Mouse (Mus musculus) neural tube, embryonic 10.5 days (tissue): ENCODE measurements around the gene Krt18.
"Not testable (repeated sequence)": the region's sequence is repeated elsewhere in the genome, so short reads cannot be mapped to it uniquely, and the experiment has no call there.

Experiments
- DNase-seq: peaks from one replicate; pipeline ENCODE4 v3.0.0-alpha.2; 2017; ENCODE audit warnings: low spot score; ENCODE audit errors: extremely low spot score

The Krt18 gene

DNA sequence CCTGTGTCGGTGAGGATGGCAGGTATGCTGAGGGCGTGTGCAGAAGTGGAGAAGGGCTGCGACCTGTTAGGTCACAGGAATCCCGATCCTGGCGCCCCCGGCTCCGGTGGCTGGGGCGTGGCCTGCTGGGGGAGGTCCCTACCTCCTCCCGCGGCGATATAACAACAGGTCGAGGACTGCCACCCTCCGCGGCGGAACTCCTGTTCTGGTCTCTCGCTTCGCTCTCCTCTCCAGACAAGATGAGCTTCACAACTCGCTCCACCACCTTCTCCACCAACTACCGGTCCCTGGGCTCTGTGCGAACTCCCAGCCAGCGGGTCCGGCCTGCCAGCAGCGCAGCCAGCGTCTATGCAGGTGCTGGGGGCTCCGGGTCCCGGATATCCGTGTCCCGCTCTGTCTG is at the start of gene Krt18:
TSS of gene Krt18 (plus strand) at position 141 of the 400 bp plus-strand sequence.
- DNase-seq = no peak

GRCm38 (mm10) chr15:101980849-101981248 is 47.1 kb upstream of the Krt18 start:
- no peak for DNase-seq

- DNase-seq = no peak
Measured at GRCm38 (mm10) chr15:101983315-101983948, 44.5 kb upstream of the Krt18 start.

DNA sequence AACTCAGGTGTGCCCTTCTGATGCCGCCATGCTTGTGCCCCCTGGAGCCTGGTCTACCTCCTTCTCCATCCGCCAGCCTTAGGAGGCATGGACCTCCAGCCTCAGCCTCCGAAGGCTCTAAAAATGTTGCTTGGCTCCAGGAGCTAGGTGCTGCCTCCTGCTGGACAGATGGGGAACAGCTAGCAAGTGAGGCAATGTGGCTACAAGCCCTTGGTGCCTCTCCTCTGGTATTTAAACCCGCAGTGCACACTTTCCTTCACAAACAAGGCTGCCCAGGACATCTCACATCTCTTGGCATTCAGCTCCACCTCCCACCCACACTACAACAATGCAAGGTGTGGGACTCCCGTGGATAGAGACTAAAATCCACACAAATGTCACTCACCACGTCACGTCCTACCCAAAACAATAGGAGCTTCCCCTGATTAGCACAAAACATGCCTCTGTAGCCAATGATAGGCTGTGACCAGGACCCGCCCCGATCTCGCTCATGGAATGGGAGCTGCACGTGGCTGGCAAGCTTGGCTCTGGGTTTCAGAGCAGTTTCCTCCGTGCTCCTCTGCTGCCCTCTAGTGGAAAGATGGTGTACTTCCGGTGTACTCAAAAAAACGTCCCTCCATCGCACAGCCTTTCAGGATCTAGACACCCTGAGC is 43.9 kb upstream of the Krt18 start:
- peak; percentile 96 for DNase-seq

DNA sequence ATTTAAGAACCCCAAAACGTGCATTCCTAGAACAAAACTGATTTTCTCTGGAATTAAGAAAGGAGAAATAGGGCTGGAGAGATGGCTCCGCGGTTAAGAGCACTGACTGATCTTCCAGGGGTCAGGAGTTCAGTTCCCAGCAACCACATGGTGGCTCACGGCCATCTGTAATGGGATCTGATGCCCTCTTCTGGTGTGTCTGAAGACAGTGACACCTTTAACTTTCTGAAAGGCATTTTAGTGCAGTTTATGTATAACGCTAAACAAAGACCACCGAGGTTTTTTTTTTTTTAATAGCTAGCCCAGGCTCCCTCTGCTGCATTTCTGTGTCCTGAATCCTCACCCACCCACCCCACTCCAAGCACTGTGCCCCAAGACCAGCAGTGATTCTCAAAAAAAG is 43.2 kb upstream of the Krt18 start:
- DNase-seq = no peak

GRCm38 (mm10) chr15:101988119-101988518 is 39.9 kb upstream of the Krt18 start:
- peak; percentile 91 for DNase-seq

DNA sequence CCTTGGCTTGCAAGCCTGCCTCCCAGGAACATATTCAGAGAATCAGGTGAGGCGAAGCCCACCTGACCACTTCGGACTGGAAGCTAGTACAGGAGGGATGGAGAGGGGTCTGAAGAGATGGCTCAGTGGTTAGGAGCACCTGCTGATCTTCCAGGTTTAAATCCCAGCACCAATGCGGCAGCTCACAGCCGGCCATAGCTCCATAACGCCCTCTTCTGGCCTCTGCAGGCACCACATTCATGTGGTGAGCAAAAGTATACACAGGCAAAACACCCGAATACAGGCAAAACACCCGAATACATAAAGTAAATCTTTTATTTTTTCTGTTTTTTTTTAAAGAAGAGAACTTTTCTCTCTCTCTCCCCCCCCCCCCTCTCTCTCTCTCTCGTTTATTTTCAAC is 39.3 kb upstream of the Krt18 start:
- no peak for DNase-seq

- no peak for DNase-seq
Measured at GRCm38 (mm10) chr15:101990946-101991345, 37.0 kb upstream of the Krt18 start.

- no peak for DNase-seq
Measured at GRCm38 (mm10) chr15:101994365-101994764, 33.6 kb upstream of the Krt18 start.

DNA sequence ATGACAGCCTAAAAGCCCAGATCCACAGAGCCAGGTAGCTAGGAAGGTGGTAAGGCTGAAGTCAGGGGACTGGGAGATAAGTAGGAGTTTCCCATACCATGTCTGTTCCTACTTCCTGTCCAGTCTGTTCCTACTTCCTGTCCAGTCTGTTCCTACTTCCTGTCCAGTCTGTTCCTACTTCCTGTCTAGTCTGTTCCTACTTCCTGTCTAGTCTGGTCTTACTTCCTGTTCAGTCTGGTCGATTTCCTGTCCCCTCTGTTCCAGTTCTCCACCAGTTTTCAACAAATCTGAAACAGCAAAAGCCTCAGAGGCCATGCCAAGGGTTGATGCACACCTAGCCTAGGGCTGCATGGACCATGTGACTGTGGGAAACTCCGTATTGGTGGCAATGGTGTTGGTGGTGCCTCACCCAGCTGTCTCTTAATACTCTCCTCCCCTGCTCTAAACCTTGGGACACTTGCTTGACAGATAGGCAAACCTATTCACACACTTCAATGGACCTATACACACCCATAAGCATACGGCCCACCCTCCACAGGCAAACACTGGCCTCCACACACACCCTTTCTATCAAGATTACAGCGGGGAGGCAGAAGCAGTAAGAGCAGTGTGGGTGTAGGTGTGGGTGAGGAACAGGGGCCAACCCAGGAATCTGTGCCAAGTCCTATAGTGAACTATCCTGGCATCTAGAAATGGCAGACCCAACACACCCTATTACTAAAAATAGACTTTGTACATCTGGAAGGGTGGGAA is 32.3 kb upstream of the Krt18 start:
- DNase-seq = no peak

DNA sequence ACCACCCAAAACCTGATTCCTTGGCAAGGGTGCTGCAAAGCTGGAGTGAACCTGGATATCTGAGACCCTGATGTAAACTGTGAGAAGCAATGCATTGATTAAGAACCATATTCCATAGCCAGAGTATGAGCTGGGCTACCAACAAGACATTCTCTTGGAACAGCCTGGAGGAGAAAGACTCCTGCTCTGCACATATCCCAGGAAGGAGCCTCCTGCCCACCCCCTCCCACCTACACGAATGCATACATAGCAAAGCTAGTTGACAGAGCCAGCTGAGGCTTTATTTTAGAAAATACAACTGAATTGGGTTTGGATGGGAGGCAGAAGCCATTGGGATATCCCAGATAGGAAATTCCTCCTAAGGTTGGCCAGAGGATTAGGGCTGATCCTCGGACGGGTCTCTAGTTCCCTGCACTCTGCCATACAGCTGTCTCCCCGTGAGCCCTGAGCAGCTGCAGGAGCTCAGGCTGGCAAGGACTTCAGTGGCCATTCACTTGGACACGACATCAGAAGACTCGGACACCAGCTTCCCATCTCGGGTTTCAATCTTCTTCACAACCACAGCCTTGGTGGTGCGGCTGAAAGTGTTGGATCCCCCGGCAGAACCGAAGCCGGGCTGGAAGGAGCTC is 31.4 kb upstream of the Krt18 start:
- DNase-seq = not testable (repeated sequence)

DNA sequence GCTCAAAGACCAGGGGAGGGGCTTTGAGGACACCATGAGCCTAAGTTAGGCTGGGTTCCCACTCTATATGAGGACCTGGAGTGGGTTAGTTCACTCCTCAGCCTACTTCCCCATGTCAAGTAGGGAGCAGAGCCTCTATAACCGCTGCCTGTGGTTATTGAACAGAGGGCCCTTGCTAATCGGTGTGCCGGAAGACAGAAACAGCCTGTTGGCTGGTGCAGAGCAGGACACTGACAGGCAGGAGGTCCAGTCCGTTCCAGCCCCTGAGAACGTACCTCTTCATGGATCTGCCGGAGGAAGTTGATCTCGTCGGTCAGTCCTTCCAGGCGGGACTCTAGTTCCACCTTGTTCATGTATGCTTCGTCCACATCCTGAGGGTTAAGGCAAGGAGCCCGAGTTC is 28.8 kb upstream of the Krt18 start:
- no peak for DNase-seq

DNA sequence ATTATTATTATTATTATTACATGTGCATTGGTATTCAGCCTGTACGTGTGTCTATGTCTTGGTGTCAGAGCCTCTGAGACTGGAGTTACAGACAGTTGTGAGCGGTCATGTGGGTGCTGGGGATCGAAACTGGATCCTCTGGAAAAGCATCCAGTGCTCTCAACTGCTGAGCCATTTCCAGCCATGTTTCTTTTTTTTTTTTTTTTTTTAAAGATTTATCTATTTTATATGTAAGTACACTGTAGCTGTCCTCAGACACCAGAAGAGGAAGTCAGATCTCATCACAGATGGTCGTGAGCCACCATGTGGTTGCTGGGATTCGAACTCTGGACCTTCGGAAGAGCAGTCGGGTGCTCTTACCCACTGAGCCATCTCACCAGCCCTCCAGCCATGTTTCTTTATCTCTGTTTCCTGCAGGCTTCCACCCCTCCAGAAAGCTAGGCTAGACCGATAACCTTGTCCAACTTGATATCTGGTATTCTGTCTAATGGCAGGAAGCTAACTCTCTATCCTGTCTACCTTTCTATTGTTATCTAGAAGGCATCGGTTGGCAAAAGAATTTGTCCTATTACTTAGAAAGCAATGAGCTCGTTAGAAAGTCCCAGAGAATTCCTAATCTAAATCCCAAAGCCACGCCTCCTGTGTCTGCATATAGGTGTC is 28.2 kb upstream of the Krt18 start:
- no peak for DNase-seq

DNA sequence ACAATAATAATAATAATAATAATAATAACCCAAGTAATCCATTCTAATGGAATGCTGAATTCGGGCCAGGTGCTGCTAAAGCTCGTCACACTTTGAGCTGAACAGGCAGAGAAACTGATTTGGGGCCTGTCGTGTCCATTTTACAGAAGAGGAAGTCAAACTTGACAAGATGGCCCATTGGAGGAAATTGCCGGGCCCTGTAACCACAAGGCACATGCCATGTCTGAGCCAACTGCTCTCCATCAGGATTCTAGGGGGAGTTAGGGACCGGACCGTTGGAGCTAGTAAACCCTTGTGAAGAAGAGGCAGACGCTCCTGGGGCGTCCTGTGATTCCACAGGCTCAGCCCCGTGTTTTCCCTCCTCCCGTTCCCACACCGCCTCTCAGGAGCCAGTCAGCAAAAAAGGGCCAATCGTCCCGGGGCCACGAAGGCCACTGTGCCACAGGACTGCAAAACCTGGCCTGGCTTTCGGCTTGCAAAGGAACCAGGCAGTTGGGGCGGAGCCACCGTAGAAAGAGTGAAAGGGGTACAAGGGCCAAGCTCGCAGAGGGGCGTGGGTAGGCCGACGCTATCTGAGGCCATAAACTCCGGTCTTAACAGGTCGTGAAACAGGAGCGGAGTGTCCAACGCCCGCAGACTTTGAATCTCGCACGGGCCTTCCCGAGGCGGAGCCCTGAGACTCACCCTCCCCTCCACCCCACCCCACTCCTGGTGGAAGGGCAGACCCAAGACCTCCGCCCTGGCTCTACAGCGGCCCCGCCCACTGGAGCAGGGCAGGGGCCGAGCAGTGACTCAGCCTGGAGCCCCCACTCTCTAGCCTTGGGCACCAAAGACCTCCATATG is 25.1 kb upstream of the Krt18 start:
- peak; percentile 82 for DNase-seq

DNA sequence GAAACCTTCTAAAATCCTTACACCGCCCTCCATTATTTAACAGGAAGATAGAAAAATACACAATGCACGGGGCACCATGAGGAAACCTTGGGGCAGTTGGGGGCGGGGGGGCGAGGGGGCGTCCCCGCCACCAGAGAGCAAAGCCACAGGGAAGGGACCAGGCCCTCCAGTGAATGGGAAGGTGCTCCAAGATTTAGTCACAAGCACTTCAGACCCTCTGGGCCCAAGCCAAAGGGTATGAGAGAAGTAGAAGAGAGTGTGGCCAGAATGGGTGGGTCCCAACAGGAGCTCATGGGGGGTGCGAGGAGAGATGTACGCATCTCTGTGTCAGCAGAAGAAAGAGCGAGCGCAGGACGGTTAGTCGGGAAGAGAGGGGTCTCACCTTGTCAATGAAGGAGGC is 24.5 kb upstream of the Krt18 start:
- no peak for DNase-seq

- no peak for DNase-seq
Measured at GRCm38 (mm10) chr15:102004189-102004588, 23.8 kb upstream of the Krt18 start, which contains the start of gene Krt8. TSS of gene Krt8 (minus strand) at chr15:102004482.

DNA sequence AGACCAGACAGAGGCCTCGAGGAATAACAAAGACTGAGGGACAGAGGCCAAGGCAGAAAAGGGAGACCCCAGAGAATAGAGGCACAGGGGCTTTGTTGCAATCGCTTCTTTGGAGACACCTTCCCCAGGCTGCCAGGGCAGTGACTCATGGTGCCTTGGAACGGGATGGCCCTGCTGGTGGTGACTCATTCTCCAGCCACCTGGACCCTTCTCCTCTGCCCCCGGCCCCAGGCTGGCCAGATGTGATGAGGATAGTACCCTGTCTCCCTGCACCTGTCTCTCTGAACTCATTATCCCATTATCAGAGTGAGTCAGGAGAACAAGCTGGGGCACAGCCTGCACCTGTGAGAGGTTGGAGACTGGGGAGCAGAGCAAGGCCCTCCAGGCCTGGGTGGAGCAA is 22.7 kb upstream of the Krt18 start:
- DNase-seq = no peak

GRCm38 (mm10) chr15:102006317-102006716 is 21.7 kb upstream of the Krt18 start:
- no peak for DNase-seq

- no peak for DNase-seq
Measured at GRCm38 (mm10) chr15:102007097-102008069, 20.6 kb upstream of the Krt18 start.
